Mouse (Mus musculus): Measurements from ENCODE around the gene Imp4. TPM values are rescaled to one million over a fixed set of nuclear protein-coding genes. Genes with fewer than 3 reads are reported as not detected.

Gene Imp4
- polyA plus RNA-seq, 1 experiment from 2014 or later: 73.8 TPM

DNA sequence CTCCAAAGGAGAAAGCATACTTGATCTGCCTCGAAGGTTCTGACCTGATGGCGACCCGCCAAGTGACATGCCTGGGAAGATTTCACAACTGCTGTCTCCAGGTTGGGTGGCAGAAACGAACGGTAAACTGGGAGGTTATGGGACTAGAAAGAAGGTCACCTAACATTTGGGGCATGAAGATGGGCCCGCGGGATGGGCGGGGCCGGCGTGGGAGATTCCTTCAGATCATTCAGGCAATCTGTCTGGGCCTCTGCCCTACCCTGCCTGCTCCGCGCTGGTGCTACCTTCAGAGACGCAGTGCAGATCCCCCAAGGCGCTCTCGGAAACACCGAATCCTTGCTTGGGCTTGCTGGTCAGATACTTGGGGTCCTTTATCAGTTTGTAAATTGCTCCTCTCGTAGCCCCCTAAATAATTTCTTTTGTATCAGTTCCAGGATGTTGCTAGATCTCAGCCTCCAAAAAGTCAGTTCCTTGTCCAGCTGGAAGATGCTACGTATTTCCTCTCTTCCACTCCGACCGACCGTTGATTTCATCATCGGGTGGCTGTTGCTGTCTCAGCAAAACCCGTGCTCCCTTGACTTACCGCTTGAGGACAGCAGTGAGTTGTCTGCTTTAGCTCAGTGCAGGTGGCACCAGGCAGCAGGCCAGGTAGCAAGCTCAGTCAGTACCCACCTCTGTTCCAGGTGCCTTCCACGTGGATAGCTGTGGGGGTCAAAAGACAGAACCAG is 46.0 kb downstream of the Imp4 start:
- 0 out of 2 replicates have a peak overlapping the region, but pooled peaks have one; percentile 1 for H3K9ac ChIP-seq
- H3K9me3 ChIP-seq (replicated peaks): no peaks in the 10 kb centered on the region
- peak overlapping the region; percentile 55 for H3K4me2 ChIP-seq
- peak; percentile 70 for ATAC-seq (ENCODE audit: low read depth)
- WGBS (ENCODE audit: insufficient replicate concordance): 6% methylated on average over 25 of the region's 25 CpGs
- H3K4me1 ChIP-seq (replicated peaks): peaks cover 18% of the 10 kb centered on the region
- peak overlapping the region; percentile 33 for H3K4me3 ChIP-seq (replicated peaks)
- H3K27ac ChIP-seq: no peak overlapping the region; the same call in 1 of the 2 replicates
- H3K27me3 ChIP-seq: no peaks in the 10 kb centered on the region
- no peak for DNase-seq
- no peaks in the 10 kb centered on the region for H3K36me3 ChIP-seq

DNA sequence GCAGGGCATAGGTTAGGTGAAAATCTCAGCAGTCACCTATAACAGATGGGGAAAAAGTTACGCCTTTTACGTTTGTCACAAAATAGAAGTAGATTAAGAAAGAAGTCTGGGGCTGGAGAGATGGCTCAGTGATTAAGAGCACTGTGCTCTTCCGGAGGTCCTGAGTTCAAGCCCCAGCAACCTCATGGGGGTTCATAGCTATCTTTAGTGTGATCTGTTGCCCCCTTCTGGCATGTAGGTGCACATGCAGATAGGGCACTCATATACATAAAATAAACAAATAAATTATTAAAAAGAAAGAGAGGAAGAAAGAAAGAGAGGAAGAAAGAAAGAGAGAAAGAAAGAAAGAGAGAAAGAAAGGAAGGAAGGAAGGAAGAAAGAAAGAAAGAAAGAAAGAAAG is 47.7 kb downstream of the Imp4 start:
- Histone ChIP-seq H3K27ac (no peak overlapping the region), H3K36me3 (no peaks in the 10 kb centered on the region), H3K9me3 (replicated peaks) (no peaks in the 10 kb centered on the region), H3K27me3 (no peaks in the 10 kb centered on the region), H3K9ac (no peak overlapping the region), H3K4me1 (replicated peaks) (peaks cover 18% of the 10 kb centered on the region), H3K4me3 (replicated peaks) (no peak overlapping the region), H3K4me2 (no peak overlapping the region)
- WGBS (ENCODE audit: insufficient replicate concordance): 72% methylated on average over 3 of the region's 3 CpGs
- ATAC-seq (ENCODE audit: low read depth) (no peak), DNase-seq (no peak)

DNA sequence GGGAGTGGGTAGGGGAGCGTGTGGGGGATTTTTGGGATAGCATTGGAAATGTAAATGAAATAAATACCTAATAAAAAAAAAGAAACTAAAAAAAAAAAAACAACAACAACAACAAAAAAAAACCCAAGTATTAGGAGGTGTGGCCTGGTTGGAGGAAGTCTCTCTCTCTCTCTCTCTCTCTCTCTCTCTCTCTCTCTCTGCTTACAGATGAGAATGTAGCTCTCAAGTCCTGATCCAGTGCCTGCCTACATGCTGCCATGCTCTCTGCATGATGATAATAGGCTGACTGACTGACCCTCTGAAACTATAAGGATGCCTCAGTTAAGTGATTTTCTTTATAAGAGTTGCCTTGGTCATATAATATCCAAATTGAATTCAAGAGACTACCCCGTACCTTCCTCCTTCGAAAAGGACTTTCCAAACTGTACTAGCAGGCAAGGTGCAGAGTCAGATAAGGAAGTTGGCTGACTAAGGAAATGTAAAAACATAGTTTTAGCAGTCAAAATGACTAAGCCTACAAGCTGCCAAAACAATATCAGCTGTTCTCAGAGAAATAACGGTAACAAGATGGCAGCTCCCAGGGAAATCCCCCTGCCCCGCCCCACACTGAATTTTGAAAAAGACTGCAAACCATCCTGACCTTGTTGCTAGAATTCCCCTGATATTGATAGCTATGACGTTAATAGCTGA is 50.3 kb downstream of the Imp4 start:
- H3K9me3 ChIP-seq (replicated peaks): no peaks in the 10 kb centered on the region

DNA sequence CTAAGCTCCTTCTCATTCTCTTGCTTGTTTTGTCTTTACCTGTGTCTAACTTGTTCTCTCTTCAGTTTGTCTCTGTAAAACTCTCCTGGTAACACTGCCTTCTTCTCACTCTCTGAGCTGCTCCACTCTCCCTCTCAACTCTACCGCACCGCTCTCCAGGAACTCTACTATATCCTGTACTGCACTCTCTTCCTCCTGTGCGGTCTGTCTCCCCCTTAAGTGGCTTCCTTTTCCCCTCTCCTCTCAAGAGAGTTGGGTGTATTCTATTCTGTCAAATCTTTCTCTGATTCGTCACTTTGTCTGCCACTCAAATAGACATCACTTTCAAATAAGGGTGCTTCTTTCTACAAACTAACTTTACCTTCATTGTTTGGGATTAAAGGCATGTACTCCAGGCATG is 51.8 kb downstream of the Imp4 start:
- Histone ChIP-seq H3K36me3 (no peaks in the 10 kb centered on the region), H3K4me3 (replicated peaks) (no peak overlapping the region), H3K9me3 (replicated peaks) (no peaks in the 10 kb centered on the region), H3K4me2 (no peak overlapping the region), H3K4me1 (replicated peaks) (peaks cover 6% of the 10 kb centered on the region; the same call in 1 of the 2 replicates), H3K9ac (no peak overlapping the region), H3K27ac (no peak overlapping the region), H3K27me3 (no peaks in the 10 kb centered on the region)
- DNase-seq (no peak), ATAC-seq (ENCODE audit: low read depth) (no peak)
- 50% methylated on average over 4 of the region's 4 CpGs for WGBS (ENCODE audit: insufficient replicate concordance)

More for the DNA sequence above, 50.3 kb downstream of the Imp4 start:
- Histone ChIP-seq H3K27ac (no peak overlapping the region), H3K4me3 (replicated peaks) (no peak overlapping the region), H3K36me3 (no peaks in the 10 kb centered on the region), H3K9ac (no peak overlapping the region), H3K4me1 (replicated peaks) (peaks cover 18% of the 10 kb centered on the region), H3K4me2 (no peak overlapping the region), H3K27me3 (no peaks in the 10 kb centered on the region)
- ATAC-seq (ENCODE audit: low read depth) (peak; percentile 39; the same call in 1 of the 2 replicates), DNase-seq (peak; percentile 44)
- whole genome bisulfite sequencing (ENCODE audit: insufficient replicate concordance): 30% methylated on average over 6 of the region's 6 CpGs

Small RNA genes within 50 kb of the gene (microRNA-seq; reads per million reads assigned to microRNA genes)
- gene Mir5103: 10.0 reads per million, percentile 23 among the genes with 10 or more reads in this experiment

Other genes with a start within 250 kb of the Imp4 start
- 28.2 and 30.8 TPM in 2 replicates for gene Ccdc115, start 179 bp upstream of the Imp4 start, polyA plus RNA-seq (2015; fragmentation: Nextera tagmentation; extraction: Ambion mirVana)
- gene Ptpn18, start 19.9 kb downstream of the Imp4 start, polyA plus RNA-seq (2015; fragmentation: Nextera tagmentation; extraction: Ambion mirVana): 14.4 and 16.9 TPM in 2 replicates
- not detected in 2 replicates for gene Prss39, start 58.6 kb downstream of the Imp4 start, polyA plus RNA-seq (2015; fragmentation: Nextera tagmentation; extraction: Ambion mirVana)
- gene Cfc1, start 95.8 kb downstream of the Imp4 start, polyA plus RNA-seq (2015; fragmentation: Nextera tagmentation; extraction: Ambion mirVana): not detected in 2 replicates
- gene Prss40, start 121.1 kb downstream of the Imp4 start, polyA plus RNA-seq (2015; fragmentation: Nextera tagmentation; extraction: Ambion mirVana): not detected in 2 replicates
- gene Amer3, start 139.8 kb downstream of the Imp4 start, polyA plus RNA-seq (2015; fragmentation: Nextera tagmentation; extraction: Ambion mirVana): 0.02 TPM in 1 of 2 replicates, not detected in the other

Data from liver, embryonic 13.5 days (tissue).